Mouse (Mus musculus) hindbrain, embryonic 11.5 days (tissue): ENCODE measurements around the gene Gm5134. TPM values are rescaled to one million over a fixed set of nuclear protein-coding genes. Genes with fewer than 3 reads are reported as not detected.

ENCODE experiments used
- ATAC-seq: fragments of 200-750 bp; cut with Nextera tagmentation; 2 replicates; pipeline ENCODE4 v1.8.0; 2017; ENCODE audit warnings: mild to moderate bottlenecking, moderate TSS enrichment, moderate library complexity; ENCODE audit not compliant: low FRiP score
- DNase-seq: peaks from one replicate; pipeline ENCODE4 v3.0.0-alpha.2; 2015; ENCODE audit warnings: low spot score
- H3K27ac ChIP-seq: fragments of 300-500 bp; sonication (generic); 2 replicates; pipeline ENCODE4 v1.5.1; 2014; ENCODE audit warnings: mild to moderate bottlenecking, low read depth, low read length
- H3K27me3 ChIP-seq: fragments of 300-500 bp; sonication (generic); 2 replicates; pipeline ENCODE4 v1.6.1; 2014; ENCODE audit warnings: mild to moderate bottlenecking, low read length, moderate library complexity, mixed read lengths; ENCODE audit not compliant: control insufficient read depth, insufficient read depth
- H3K36me3 ChIP-seq: fragments of 300-500 bp; sonication (generic); 2 replicates; pipeline ENCODE4 v1.6.1; 2014; ENCODE audit warnings: mild to moderate bottlenecking, low read length, moderate library complexity, mixed read lengths; ENCODE audit not compliant: control insufficient read depth, insufficient read depth
- H3K4me1 ChIP-seq: fragments of 300-500 bp; sonication (generic); replicated peaks from 2 replicates; pipeline ENCODE4 v1.6.1; 2014; ENCODE audit warnings: low read length, mixed read lengths; ENCODE audit not compliant: control insufficient read depth, insufficient read depth
- H3K4me2 ChIP-seq: fragments of 300-500 bp; sonication (generic); replicated peaks from 2 replicates; pipeline ENCODE4 v1.6.1; 2014; ENCODE audit warnings: mild to moderate bottlenecking, low read depth, low read length
- H3K4me3 ChIP-seq: fragments of 300-500 bp; sonication (generic); 2 replicates; pipeline ENCODE4 v1.5.1; 2014; ENCODE audit warnings: low read depth, low read length
- H3K9ac ChIP-seq: fragments of 300-500 bp; sonication (generic); 2 replicates; pipeline ENCODE4 v1.6.1; 2014; ENCODE audit warnings: low read depth, low read length
- H3K9me3 ChIP-seq: fragments of 300-500 bp; sonication (generic); 2 replicates; pipeline ENCODE4 v1.6.1; 2016; ENCODE audit warnings: low read length; ENCODE audit not compliant: control insufficient read depth
- WGBS: fragments of 180-500 bp; shearing (Covaris S2); extraction: QIAGEN DNeasy Blood & Tissue Kit; methylation state at CpG from one replicate; pipeline ENCODE4 v1.1.7; 2014; 5-methylcytosine and 5-hydroxymethylcytosine counted together
- polyA plus RNA-seq: library from polyadenylated mRNA; unstranded; fragments of >200 nt; fragmentation: Nextera tagmentation; extraction: Ambion mirVana; gene quantifications from 2 replicates; pipeline ENCODE4 v1.2.1, GENCODE M21; 2014

The Gm5134 gene
- polyA plus RNA-seq, 1 experiment from 2014 or later, result 0.22 TPM

DNA sequence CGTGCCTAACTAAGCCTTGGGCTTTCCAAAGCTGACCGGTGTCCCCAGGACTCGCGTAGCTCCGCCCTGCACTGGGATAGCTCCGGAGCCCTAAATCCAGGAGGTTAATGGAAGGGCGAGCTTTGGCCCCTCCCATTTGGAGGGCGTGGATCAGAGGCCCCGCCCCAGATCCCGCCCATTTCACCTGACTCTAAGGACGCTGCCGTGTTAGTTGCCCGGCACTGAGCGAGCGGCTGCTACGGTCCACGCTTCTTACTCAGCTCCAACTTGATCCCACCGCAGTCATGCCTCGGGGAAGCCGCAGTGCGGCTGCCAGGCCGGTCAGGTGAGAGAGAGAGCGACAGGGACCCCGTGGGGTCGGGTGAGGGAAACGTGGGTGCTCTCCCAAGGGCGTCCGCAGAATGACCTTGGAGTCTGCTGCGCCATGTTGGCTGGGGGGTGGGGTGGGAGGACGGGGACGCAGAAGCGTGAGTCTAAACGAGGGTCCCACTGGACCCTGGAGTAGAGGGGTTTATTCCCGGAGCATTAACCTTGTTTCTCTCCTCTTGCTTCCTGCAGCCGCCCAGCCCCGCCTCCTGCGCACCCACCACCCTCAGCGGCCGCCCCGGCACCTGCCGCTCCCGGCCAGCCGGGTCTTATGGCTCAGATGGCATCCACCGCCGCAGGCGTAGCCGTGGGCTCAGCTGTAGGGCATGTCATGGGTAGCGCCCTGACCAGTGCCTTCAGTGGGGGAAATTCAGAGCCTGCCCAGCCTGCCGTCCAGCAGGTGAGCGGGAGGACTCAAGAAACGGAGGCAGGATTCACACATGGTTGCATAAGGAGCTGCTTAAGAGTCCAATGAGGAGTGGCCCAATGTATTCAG lies 18.4 kb upstream of the Gm5134 start, which contains the start of gene Mmp11:
Mmp11 (minus strand) TSS at position 817 of the 862 bp plus-strand sequence.
- Histone ChIP-seq H3K27me3 (peaks cover 30% of the 10 kb centered on the region), H3K9me3 (no peaks in the 10 kb centered on the region), H3K4me1 (peaks cover 10% of the 10 kb centered on the region), H3K4me3 (peak within 1 kb of the TSS; percentile 50), H3K4me2 (peak within 1 kb of the TSS; percentile 88), H3K36me3 (no peaks in the 10 kb centered on the region), H3K9ac (peak within 1 kb of the TSS; percentile 29), H3K27ac (no peak within 1 kb of the TSS)
- DNase-seq, result peak; percentile 85
- 2% methylated on average over 51 of the region's 51 CpGs for WGBS
- peak; percentile 48 for ATAC-seq

DNA sequence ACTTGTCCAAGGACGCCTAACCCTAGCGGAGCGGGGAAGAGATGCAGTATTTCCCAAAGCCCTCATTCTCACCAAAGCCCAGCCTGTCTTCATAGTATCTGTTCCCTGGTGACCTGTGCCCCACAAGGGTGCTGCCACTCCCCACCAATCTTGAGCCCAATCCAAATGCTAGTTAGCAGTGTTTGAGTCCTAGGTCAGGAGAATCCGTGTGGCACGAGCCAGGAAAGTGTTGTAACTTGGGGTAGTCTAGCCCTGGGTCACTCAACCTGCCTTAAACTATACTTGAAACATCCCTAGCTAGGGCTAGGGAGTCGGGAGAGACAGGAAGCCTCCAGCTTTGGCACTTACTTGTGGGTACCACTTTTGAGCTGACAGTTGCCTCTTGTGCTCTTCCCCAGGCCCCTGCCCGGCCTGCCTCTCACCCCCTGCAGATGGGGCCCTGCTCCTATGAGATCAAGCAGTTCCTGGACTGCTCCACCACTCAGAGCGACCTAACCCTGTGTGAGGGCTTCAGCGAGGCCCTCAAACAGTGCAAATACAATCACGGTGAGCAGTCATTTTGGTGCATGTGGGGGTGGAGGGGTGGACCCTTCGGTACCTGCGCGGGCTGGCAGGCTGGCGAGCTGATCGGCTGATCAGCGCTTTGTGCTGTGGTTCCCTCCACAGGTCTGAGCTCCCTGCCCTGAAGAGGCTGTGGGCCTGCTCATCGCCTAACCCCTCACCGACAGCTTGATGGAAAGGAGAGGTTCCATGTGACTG lies 17.2 kb upstream of the Gm5134 start:
- no peak overlapping the region for H3K9ac ChIP-seq
- DNase-seq, result no peak
- H3K9me3 ChIP-seq, result no peaks in the 10 kb centered on the region
- H3K4me1 ChIP-seq, result peaks cover 4% of the 10 kb centered on the region; the same call in 1 of the 2 replicates
- peaks cover 18% of the 10 kb centered on the region for H3K27me3 ChIP-seq
- 29% methylated on average over 18 of the region's 18 CpGs for WGBS
- no peak overlapping the region for H3K4me2 ChIP-seq
- no peak for ATAC-seq
- H3K4me3 ChIP-seq, result no peak overlapping the region
- H3K36me3 ChIP-seq, result no peaks in the 10 kb centered on the region
- H3K27ac ChIP-seq, result no peak overlapping the region

GRCm38 (mm10) chr10:75937851-75938643 lies 16.3 kb upstream of the Gm5134 start:
- no peaks in the 10 kb centered on the region for H3K9me3 ChIP-seq
- WGBS, result 48% methylated on average over 10 of the region's 10 CpGs
- no peak overlapping the region for H3K9ac ChIP-seq
- no peaks in the 10 kb centered on the region for H3K36me3 ChIP-seq
- DNase-seq, result no peak
- no peak overlapping the region for H3K4me2 ChIP-seq
- no peak overlapping the region for H3K4me3 ChIP-seq
- no peak for ATAC-seq
- peaks cover 17% of the 10 kb centered on the region for H3K27me3 ChIP-seq
- no peak overlapping the region for H3K27ac ChIP-seq
- H3K4me1 ChIP-seq, result peaks cover 4% of the 10 kb centered on the region; the same call in 1 of the 2 replicates

GRCm38 (mm10) chr10:75939481-75940234 lies 14.7 kb upstream of the Gm5134 start:
- Histone ChIP-seq H3K36me3 (no peaks in the 10 kb centered on the region), H3K4me2 (no peak overlapping the region), H3K4me3 (no peak overlapping the region), H3K9ac (no peak overlapping the region), H3K27me3 (peaks cover 14% of the 10 kb centered on the region), H3K9me3 (no peaks in the 10 kb centered on the region), H3K4me1 (peaks cover 7% of the 10 kb centered on the region; the same call in 1 of the 2 replicates), H3K27ac (no peak overlapping the region)
- WGBS, result 34% methylated on average over 9 of the region's 9 CpGs
- ATAC-seq (no peak), DNase-seq (no peak)

DNA sequence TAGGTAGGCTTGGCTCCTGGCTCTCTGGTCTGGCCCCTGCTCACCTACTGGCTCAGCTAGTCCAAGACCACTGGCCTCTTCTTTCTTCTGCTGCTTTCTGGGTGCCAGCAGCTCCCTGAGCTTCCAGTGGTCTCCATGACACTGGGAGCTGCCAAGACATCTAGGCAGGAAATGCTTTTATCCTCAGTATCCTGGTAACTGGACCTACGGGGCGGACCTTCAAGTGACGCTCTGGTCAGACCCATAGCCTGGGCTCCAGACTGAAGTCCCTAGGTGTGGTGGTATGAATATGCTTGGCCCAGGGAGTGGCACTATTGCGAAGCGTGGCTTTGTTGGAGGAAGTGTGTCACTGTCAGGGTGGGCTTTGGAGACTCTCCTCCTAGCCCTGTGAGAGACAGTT lies 13.8 kb upstream of the Gm5134 start, which contains the start of gene Gm867:
Gm867 (minus strand) TSS at position 153 of the 400 bp plus-strand sequence.
- H3K9me3 ChIP-seq, result no peaks in the 10 kb centered on the region

DNA sequence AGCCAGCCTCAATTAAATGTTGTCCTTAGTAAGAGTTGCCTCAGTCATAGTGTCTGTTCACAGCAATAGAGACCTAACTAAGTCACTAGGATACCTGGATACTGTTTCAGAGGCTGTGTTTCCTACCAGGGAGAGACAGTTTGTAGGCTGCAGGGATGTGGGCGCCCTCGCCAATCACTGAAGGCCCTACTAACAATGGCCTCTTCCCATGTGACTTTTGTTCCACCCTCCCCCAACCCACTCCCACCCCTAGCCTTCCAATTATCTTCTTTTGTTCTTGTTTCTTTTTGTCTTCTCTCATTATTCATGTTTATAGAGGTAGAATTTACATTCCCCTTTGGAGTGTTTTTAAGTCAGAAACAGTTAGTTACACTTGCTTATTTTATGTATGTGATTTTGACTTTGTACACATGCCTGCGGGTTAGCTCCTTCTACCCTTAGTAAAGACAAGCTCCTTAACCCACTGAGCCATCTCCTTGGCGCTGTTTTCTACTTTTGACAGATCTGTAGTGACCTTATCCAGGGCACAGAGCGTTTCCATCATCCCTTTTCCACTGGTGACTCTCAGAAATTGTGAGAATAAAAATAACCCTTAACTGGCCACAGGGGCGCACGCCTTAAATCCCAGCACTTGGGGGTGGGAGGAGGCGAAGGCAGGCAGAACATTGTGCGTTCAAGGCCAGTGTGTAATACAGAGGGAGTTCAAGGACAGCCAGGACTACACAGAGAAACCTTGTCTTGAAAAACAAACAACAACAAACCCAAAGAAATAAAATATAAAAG lies 13.1 kb upstream of the Gm5134 start:
- no peak overlapping the region for H3K4me2 ChIP-seq
- no peaks in the 10 kb centered on the region for H3K36me3 ChIP-seq
- DNase-seq, result no peak
- H3K9ac ChIP-seq, result no peak overlapping the region
- 64% methylated on average over 9 of the region's 9 CpGs for WGBS
- H3K9me3 ChIP-seq, result no peaks in the 10 kb centered on the region
- no peak for ATAC-seq
- H3K27ac ChIP-seq, result no peak overlapping the region
- H3K4me3 ChIP-seq, result no peak overlapping the region
- H3K4me1 ChIP-seq, result peaks cover 3% of the 10 kb centered on the region; the same call in 1 of the 2 replicates
- peaks cover 11% of the 10 kb centered on the region for H3K27me3 ChIP-seq

More for the DNA sequence above, 13.8 kb upstream of the Gm5134 start, which contains the start of gene Gm867:
- DNase-seq (no peak), ATAC-seq (no peak)
- 79% methylated on average over 5 of the region's 5 CpGs for WGBS
- Histone ChIP-seq H3K36me3 (no peaks in the 10 kb centered on the region), H3K4me3 (no peak within 1 kb of the TSS), H3K4me2 (no peak within 1 kb of the TSS), H3K27ac (no peak within 1 kb of the TSS), H3K4me1 (peaks cover 7% of the 10 kb centered on the region; the same call in 1 of the 2 replicates), H3K9ac (no peak within 1 kb of the TSS), H3K27me3 (peaks cover 14% of the 10 kb centered on the region)

- Histone ChIP-seq H3K27me3 (no peaks in the 10 kb centered on the region), H3K36me3 (no peaks in the 10 kb centered on the region), H3K4me2 (no peak within 1 kb of the TSS; the same call in 1 of the 2 replicates), H3K4me3 (no peak within 1 kb of the TSS), H3K9ac (no peak within 1 kb of the TSS), H3K4me1 (peaks cover 3% of the 10 kb centered on the region; the same call in 1 of the 2 replicates), H3K27ac (peak within 1 kb of the TSS; percentile 54; the same call in 1 of the 2 replicates), H3K9me3 (no peaks in the 10 kb centered on the region)
- ATAC-seq (no peak), DNase-seq (no peak)
- 79% methylated on average over 15 of the region's 15 CpGs for WGBS
These were observed 11.4 kb upstream of the Gm5134 start, which contains the start of gene Vpreb3 for GRCm38 (mm10) chr10:75942736-75943477. Gene Vpreb3, plus strand, starts transcription at chr10:75943057.
